ENCODE assay signal across 17 mouse cellular contexts in the genomic region with DNA sequence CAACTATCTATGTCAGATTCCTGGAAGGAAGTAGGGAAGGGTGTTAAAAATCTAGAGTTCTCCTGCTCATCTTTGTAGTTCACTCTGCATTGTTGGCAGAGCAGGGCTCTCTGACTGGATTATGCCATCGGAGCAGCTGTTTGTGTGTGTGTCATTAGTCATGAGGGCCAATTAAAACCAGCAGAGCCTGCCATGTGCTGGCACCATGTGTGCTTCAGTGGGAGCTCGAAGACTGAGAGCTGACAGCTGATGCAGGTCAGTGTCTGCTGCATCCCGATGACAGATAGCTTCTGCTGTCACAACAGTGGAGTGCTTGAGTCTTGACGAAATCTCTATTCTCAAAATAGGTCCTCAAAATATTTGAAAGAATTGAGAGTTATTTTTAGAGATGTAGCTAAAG.
DNase-seq lines count a peak whose midpoint lies in the region; ATAC-seq and TF ChIP-seq lines count a peak whose summit lies in the region.
"Had no signal": no experiment of that assay in that cellular context is flagged by ENCODE, and none has a peak within 500 bp of the region (broad histone marks: within the 10 kb centered on the region; RNA-seq: fewer than 3 reads in every experiment).

No protein-coding gene starts in this region.

- no peaks in the 10 kb centered on the region for H3K79me2 ChIP-seq in heart, adult 2 months (replicated peaks; ENCODE audit: control insufficient read depth, insufficient read depth, low read length)

- no peaks in the 10 kb centered on the region for H3K9me3 ChIP-seq in midbrain, embryonic 14.5 days (ENCODE audit: control insufficient read depth, low read length)
- no peaks in the 10 kb centered on the region for H3K9me3 ChIP-seq in midbrain, embryonic 11.5 days (ENCODE audit: control insufficient read depth, low read length)
- H3K9me3 ChIP-seq in forebrain, postnatal 0 days (ENCODE audit: low read length): no peaks in the 10 kb centered on the region
- H3K9me3 ChIP-seq: megakaryocyte, embryonic 14.5 days had no signal

- no peak overlapping the region for H3K4me2 ChIP-seq in midbrain, embryonic 14.5 days (ENCODE audit: low read length)
- no peak overlapping the region for H3K4me2 ChIP-seq in midbrain, embryonic 11.5 days
- H3K4me2 ChIP-seq in forebrain, postnatal 0 days (ENCODE audit: low read depth): no peak overlapping the region

- no peak for TF ChIP-seq EP300 in heart, adult 2 months (IDR thresholded peaks at IDR 0.05; ENCODE audit: insufficient read depth, low read depth, low read length)

- ATAC-seq in midbrain, embryonic 14.5 days (ENCODE audit: low FRiP score, low TSS enrichment): no peak
- no peak for ATAC-seq in midbrain, embryonic 11.5 days (ENCODE audit: low FRiP score)
- ATAC-seq in forebrain, postnatal 0 days: peak; percentile 89

- intact Hi-C loops in heart, adult 2 months (cut with DNase I): no loop called here

- 58% methylated on average over 4 of the region's 4 CpGs for WGBS in midbrain, embryonic 14.5 days
- 80% methylated on average over 4 of the region's 4 CpGs for WGBS in midbrain, embryonic 11.5 days
- WGBS in forebrain, postnatal 0 days: 21% methylated on average over 4 of the region's 4 CpGs
- 65% methylated on average over 4 of the region's 4 CpGs for WGBS in heart, adult 2 months

- no peaks in the 10 kb centered on the region for H3K27me3 ChIP-seq in midbrain, embryonic 14.5 days (ENCODE audit: control insufficient read depth, insufficient read depth, low read length)
- no peaks in the 10 kb centered on the region for H3K27me3 ChIP-seq in midbrain, embryonic 11.5 days (ENCODE audit: control insufficient read depth, insufficient read depth, low read length)
- no peaks in the 10 kb centered on the region for H3K27me3 ChIP-seq in forebrain, postnatal 0 days (ENCODE audit: insufficient read depth, low read length)
- H3K27me3 ChIP-seq in heart, adult 2 months (ENCODE audit: control insufficient read depth, insufficient read depth, low read length): no peaks in the 10 kb centered on the region
- H3K27me3 ChIP-seq: megakaryocyte, embryonic 14.5 days had no signal

- H3K9ac ChIP-seq in midbrain, embryonic 14.5 days (replicated peaks; ENCODE audit: low read length): no peak overlapping the region
- H3K9ac ChIP-seq in midbrain, embryonic 11.5 days (ENCODE audit: low read length): no peak overlapping the region
- H3K9ac ChIP-seq in forebrain, postnatal 0 days: no peak overlapping the region
- no peak overlapping the region for H3K9ac ChIP-seq in heart, adult 2 months (ENCODE audit: low read depth, low read length)

- TF ChIP-seq POLR2A in heart, adult 2 months (IDR thresholded peaks at IDR 0.05; ENCODE audit: insufficient read depth, low read depth, low read length): no peak

- peak overlapping the region; percentile 58 for H3K27ac ChIP-seq in midbrain, embryonic 14.5 days (replicated peaks; ENCODE audit: low read depth, low read length)
- no peak overlapping the region for H3K27ac ChIP-seq in midbrain, embryonic 11.5 days (ENCODE audit: low read depth, low read length)
- H3K27ac ChIP-seq in forebrain, postnatal 0 days (ENCODE audit: low read depth, low read length): no peak overlapping the region
- H3K27ac ChIP-seq in heart, adult 2 months: no peak overlapping the region

- no peaks in the 10 kb centered on the region for H3K36me3 ChIP-seq in midbrain, embryonic 14.5 days (ENCODE audit: control insufficient read depth, insufficient read depth, low read length)
- H3K36me3 ChIP-seq in midbrain, embryonic 11.5 days (ENCODE audit: control insufficient read depth, insufficient read depth, low read length): no peaks in the 10 kb centered on the region
- no peaks in the 10 kb centered on the region for H3K36me3 ChIP-seq in forebrain, postnatal 0 days (ENCODE audit: insufficient read depth)
- no peaks in the 10 kb centered on the region for H3K36me3 ChIP-seq in heart, adult 2 months (ENCODE audit: control insufficient read depth, insufficient read depth, low read length)

- no peak overlapping the region for H3K4me3 ChIP-seq in midbrain, embryonic 14.5 days (replicated peaks; ENCODE audit: low read depth, low read length)
- no peak overlapping the region for H3K4me3 ChIP-seq in midbrain, embryonic 11.5 days (ENCODE audit: low read depth, low read length)
- no peak overlapping the region for H3K4me3 ChIP-seq in forebrain, postnatal 0 days (ENCODE audit: low read depth, low read length)
- H3K4me3 ChIP-seq in heart, adult 2 months: no peak overlapping the region
- H3K4me3 ChIP-seq: erythroblast, embryonic 14.5 days; megakaryocyte, embryonic 14.5 days had no signal

- peak; percentile 48 for DNase-seq in midbrain, embryonic 14.5 days
- no peak for DNase-seq in midbrain, embryonic 11.5 days (ENCODE audit: low spot score, missing footprints)
- peak; percentile 70 for DNase-seq in forebrain, postnatal 0 days
- peak; percentile 43 for DNase-seq in layer of hippocampus, adult 9-10 months (ENCODE audit: low spot score)
- peak; percentile 92 for DNase-seq in retina, postnatal 1 day
- no peak for DNase-seq in thymus, postnatal 25 days
- DNase-seq in heart, adult 2 months: no peak
- no peak for DNase-seq in kidney, adult 9 months
- DNase-seq: adrenal gland, postnatal 14 days; cerebellum, adult 2 months; gastrocnemius, postnatal 25 days; heart, postnatal 14 days; kidney, postnatal 10 days; lung, adult 2 months; thymus, postnatal 4 days had no signal

- TF ChIP-seq CTCF in forebrain, postnatal 0 days (IDR thresholded peaks at IDR 0.05; ENCODE audit: low read depth): no peak
- no peak for TF ChIP-seq CTCF in heart, adult 2 months (IDR thresholded peaks at IDR 0.05)

- peaks cover 22% of the 10 kb centered on the region for H3K4me1 ChIP-seq in midbrain, embryonic 14.5 days (ENCODE audit: control insufficient read depth, insufficient read depth, low read length)
- H3K4me1 ChIP-seq in midbrain, embryonic 11.5 days (ENCODE audit: control insufficient read depth, insufficient read depth, low read length): peaks cover 11% of the 10 kb centered on the region
- no peaks in the 10 kb centered on the region for H3K4me1 ChIP-seq in forebrain, postnatal 0 days (ENCODE audit: insufficient read depth)
- no peaks in the 10 kb centered on the region; the same call in 1 of the 2 replicates for H3K4me1 ChIP-seq in heart, adult 2 months (ENCODE audit: control insufficient read depth, insufficient read depth, low read length)
- H3K4me1 ChIP-seq: megakaryocyte, embryonic 14.5 days had no signal

Comparison
In these comparisons a context has a peak if more than half of its experiments do, and no peak if none do; other contexts are left out.
1. DNase-seq: peak in midbrain, embryonic 14.5 days (single experiment), forebrain, postnatal 0 days (single experiment), layer of hippocampus, adult 9-10 months (single experiment) and retina, postnatal 1 day (single experiment); none in midbrain, embryonic 11.5 days (single experiment), thymus, postnatal 25 days (single experiment), heart, adult 2 months (0 of 2) and kidney, adult 9 months (single experiment).